Mouse (Mus musculus): Measurements from ENCODE around the gene Cd81. TPM values are rescaled to one million over a fixed set of nuclear protein-coding genes. Genes with fewer than 3 reads are reported as not detected.

The Cd81 gene
- polyA plus RNA-seq, 1 experiment from 2014 or later: 105 TPM

DNA sequence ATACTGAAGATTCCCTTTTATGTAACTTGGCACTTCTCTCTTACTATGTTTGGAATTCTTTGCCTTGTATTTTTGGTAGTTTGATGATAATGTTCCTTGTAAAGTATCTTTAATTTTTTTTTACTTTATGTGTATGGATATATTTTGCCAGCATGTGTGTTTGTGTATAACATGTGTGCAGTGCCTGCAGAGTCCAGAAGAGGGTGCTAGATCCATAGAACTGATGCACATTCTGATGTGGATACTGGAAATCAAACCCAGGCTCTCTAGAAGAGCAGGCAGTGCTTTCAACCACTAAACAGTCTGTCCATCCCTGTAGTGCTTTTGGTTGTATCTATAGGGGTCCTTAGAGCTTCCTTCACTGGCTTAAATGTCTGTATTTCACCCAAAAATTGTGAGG is 62.2 kb downstream of the Cd81 start:
- Histone ChIP-seq H3K79me2 (ENCODE audit: inconsistent target) (no peaks in the 10 kb centered on the region), H3K27ac (no peak overlapping the region), H3K36me3 (ENCODE audit: inconsistent target) (no peaks in the 10 kb centered on the region), H3K4me3 (ENCODE audit: inconsistent target) (no peak overlapping the region)

DNA sequence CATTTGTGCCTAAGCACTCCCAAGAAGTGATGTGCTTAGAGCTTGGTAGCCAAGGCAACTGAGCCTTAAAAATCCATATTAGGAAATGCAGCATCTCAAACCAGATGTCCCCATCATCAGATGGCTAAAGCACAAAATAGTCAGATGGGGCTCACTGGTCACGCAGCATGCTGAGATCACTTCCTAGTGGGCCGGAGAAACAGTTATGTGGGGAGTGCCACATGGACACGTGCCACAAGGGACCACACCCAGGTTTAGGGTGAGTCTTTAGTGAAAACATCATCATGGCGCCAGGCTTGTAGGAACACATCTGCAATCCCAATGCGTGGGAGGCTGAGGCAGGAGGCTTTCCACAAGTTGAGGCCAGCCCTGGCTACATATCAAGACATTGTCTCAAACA is 64.0 kb downstream of the Cd81 start:
- Histone ChIP-seq H3K27ac (no peak overlapping the region), H3K79me2 (ENCODE audit: inconsistent target) (no peaks in the 10 kb centered on the region), H3K36me3 (ENCODE audit: inconsistent target) (no peaks in the 10 kb centered on the region), H3K4me3 (ENCODE audit: inconsistent target) (no peak overlapping the region)
- 72% methylated on average over 5 of the region's 5 CpGs for whole genome bisulfite sequencing (ENCODE audit: missing documents)

Other genes with a start within 250 kb of the Cd81 start
- not detected in 3 replicates for gene Th, start 121.6 kb upstream of the Cd81 start, polyA plus RNA-seq (2018)
- gene Ascl2, start 83.5 kb upstream of the Cd81 start, polyA plus RNA-seq (2018): 0.18 to 1.9 TPM (median 0.23 TPM) in 3 replicates
- gene Tspan32, start 47.7 kb upstream of the Cd81 start, polyA plus RNA-seq (2018): 12.2 to 22.1 TPM (median 14.6 TPM) in 3 replicates
- gene Tssc4, start 16.5 kb downstream of the Cd81 start, polyA plus RNA-seq (2018): 11.1 to 20.1 TPM (median 14.3 TPM) in 3 replicates
- not detected in 3 replicates for gene Trpm5, start 41.9 kb downstream of the Cd81 start, polyA plus RNA-seq (2018)
- 0.07 to 0.32 TPM in 2 of 3 replicates, not detected in the other for gene Kcnq1, start 53.6 kb downstream of the Cd81 start, polyA plus RNA-seq (2018)